Mouse (Mus musculus): ENCODE results near the gene Nsun2.

Nsun2 gene

DNA sequence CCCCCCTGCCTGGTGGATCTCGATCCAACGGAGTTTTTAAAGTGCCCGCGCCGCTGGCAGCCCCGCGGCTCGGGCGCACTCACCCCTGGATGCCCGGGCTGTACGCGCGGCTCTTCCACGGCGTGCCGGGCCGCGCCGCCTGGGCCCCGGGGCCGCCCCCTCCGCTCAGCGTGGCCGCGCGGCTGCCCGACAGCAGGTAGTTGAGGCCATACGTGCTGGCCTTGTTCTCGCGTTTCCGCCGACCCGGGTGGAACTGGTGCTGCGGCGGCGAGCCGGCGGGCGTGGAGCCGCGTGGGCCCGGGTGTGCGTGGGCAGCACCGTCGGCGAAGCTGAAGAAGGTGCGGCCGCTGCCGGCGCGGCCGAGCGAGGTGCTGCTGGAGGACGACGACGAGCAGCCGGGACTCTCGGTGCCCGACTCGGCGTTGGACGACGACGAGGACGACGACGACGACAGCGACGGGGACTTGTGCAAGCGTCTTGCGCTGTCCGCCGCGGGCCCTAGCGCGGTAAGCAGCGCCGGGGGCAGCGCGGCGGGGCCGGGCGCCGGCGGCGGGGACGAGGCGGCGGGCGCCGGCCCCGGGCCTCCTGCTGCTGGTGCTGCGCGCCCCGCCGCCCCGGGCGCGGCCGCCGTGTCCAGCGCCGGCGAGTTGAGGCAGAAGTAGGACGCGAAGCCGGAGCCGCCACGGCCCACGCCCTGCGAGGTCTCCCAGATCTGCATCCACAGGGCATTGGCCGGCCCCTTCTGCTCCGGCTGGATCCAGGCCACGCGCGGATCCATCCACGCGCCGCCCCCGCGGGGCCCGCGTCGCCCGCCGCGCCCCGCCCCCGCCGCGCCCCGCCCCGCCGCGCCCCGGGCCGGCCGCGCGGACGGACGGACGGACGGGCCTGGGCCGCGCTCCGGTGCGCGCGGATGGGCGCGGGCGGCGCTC, at the start of gene Nsun2:
Gene Nsun2 (plus strand): TSS at position 342 of the 929 bp plus-strand sequence.
- in situ Hi-C loops (cut with MboI) = no loop called here

DNA sequence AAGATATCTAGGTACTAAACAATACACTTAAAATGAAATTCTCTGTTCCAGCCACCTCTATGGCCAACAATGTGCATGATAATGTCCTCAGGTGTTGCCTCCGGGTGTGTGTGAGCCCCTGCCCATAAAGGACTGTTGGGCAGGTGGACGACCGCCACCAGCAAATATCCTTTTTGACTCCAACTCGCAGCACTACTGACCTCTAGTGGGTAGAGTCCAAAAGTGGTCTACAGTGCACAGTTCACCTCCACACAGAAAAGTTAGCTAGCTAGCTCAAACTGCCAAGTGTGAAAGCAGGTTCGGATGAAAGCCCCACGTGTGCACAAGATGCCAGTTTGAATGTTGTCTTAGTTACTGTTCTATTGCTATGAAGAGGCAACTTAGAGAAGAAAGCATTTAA, 48.2 kb upstream of the Nsun2 start:
- in situ Hi-C loops (cut with MboI) = no loop called here

DNA sequence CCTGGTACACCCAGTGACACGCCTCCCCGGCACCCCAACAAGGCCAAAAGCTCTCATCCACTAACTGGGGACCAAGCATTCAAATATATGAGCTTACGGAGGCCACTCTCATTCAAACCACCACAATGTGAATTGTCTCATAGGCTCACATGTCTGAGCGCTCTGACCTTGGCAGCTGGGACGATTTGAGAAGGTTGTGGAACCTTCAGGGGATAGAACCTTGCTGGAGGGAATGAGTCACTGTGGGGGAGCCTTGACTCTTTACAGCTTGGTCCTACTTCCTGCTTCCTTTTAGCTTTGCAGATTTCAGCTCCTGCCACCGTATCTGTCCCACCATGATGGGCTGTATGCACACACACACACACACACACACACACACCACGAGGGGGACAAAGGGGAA, 47.7 kb upstream of the Nsun2 start:
- in situ Hi-C loops (cut with MboI) = no loop called here

DNA sequence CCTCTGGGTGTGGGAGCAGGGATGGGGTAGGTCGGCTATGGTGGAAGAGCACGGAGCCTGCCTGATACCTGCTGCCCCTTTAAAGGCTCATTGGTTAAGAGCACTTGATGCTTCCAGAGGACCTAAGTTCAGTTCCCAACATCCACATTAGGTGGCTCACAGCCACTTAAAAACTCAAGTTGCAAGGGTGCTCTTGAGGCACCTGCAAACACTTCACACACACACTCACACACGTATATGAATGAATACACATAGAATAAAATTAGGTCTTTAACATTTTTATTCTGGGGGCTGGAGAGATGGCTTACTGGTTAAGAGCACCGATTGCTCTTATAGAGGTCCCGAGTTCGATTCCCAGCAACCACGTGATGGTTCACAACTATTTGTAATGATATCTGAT, 46.4 kb upstream of the Nsun2 start:
- in situ Hi-C loops (cut with MboI) = no loop called here

DNA sequence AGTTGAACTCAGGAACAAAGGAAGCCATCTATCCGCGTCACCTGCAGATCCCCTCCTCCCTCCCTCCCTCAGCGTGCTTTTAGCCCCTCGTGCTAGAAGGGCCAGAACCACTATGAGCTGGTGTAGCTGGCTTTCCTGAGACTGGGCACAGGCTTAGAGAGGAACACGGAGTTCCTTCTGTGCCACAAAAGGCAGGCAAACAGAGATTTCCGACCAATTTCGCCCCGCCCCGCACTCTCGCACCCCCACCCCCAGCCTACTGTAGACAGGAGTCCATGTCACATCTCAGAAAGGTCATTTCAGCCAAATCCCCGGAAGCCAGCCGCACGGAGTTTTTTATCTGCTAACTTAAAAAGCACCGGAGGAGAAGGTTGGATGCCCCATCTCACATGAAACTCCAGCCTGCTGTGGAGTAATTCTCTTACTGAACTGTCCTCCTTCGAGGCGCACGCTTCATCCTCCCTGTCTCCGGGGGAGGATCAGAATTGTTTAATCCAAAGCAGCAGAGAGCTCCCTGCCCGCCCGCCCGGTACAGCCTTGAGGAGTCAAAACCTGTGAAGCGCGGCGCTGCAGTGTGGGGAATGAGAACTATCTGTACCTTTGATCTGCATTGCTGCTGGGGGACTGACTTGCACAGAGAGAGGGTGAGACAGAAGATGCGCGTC, 45.8 kb upstream of the Nsun2 start:
- in situ Hi-C loops (cut with MboI) = no loop called here

DNA sequence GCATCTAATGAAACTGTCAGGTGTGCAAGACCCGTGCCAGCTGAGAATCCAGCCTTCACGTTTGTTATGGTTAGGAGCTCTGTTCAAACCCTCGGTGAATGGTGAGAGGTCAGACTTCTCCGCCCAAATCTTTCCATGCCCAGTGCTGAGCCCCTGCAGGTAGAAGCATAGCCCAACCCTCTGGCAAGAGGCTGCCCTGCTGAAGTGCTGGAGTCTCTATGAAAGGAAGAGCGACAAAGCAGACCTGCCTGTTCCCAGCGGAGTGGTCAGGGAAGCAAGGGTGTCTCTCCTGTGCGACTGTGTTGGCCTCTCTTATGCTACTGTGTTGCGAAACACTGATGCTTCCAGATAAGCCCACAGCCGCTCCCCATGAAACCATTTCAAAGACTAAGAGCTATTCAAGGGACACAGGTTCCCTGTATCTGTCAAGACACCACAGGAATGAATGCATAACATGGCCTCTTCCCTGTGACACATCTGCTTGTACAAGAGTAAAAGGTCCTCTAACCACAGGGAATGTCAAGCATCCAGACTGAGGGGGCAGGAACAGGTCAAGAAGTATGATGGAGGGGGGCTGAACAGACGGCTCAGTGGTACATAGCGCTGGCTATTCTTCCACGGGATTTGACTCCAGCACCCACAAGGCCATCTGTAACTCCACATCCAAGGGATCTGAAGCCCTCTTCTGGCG, 44.8 kb upstream of the Nsun2 start:
- in situ Hi-C loops (cut with MboI) = no loop called here

DNA sequence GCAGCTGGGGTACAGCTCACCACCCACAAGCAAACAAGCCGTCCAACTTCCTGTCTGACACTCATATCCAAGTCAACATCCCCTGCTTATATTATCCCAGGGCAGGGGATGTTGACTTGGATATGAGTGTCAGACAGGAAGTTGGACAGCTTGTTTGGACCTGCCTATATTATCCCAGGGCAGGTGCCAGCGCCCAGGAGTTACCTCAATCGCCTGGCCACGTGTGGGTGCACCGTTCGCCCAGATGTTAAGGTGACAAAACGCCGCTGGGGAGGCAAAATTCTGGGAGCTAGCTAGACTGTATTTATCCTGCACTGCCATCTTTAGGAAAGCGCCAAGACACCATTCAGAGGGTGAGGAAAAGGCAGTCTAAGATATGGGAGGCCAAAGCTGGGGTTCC, 43.8 kb upstream of the Nsun2 start:
- in situ Hi-C loops (cut with MboI) = no loop called here

DNA sequence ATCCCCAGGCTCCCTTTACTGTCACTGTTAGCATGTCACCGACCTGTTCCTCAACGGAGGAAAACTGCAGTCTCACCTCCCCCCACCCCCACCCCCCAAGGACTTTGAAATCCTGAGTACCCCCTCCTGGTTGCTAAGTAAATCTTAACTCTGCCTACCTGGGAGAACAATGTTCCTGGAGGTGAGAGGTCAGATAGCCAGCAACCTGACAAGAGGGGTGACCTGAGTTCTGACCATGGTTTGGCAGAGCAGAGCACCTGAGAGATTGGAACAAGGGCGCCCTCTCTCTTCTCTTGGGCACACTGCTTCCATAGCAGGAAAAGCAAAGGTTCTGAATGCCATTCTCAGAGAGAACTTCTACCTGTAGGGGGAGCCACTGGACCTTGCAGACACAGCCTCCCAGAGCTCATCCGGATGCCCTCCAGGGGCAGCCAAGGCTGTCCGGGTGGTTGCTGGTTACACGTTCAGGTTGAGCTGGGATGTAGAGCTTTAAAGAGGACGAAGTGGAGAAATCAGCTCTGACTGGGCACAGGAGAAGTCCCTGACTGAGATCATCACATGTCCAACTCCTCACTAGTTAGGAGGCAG, 40.6 kb upstream of the Nsun2 start:
- in situ Hi-C loops (cut with MboI) = no loop called here

DNA sequence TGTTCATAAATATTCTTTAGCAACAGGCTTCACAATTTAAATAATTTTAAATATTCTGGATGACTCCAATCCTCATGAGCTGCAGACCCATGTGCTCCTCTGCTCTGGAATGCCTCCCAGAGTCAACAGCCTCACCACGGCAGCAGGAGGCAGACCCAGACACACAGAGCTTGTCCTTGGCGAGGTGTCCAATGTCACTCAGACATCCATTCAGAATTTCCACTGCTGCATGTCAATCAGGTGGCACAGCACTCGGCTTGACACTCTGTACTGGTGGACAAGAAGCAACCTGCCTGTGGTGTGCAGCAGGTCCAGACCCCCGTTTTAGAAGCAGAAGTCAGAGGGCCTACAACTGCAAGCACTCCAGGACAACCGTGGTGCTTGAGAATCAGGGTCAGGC, 35.3 kb upstream of the Nsun2 start:
- in situ Hi-C loops (cut with MboI) = no loop called here

DNA sequence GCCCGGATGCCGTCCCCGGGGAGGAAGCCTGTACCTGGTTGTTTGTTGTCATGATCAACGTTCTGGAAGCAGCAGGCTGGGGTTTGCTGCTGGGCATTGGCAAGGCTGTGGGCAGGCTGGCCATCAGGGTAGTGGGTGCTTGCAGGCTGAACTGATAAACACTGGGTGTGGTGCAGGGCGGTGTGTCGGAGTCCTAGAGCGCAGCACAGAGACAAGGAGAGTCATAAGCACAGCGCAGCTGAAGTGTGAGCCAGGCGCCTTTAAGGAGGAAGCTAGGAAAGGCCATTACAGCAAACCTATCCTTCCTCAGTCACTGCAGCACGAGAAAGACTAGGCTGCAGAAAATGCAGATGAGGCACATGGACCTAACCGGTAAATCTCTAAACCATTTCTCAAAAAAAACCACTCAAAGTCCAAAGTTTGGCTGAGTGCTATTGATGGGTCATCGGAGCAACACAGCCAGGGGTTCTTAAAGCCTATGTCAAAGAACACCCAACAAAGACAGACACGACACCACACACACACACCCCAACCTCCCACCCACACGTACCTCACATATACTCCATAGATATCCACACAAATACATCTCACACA, 31.3 kb upstream of the Nsun2 start:
- in situ Hi-C loops (cut with MboI) = loop anchor here (25.0 kb wide), 1 partner anchor 310 kb away; the partner anchor contains the start of gene Med10

DNA sequence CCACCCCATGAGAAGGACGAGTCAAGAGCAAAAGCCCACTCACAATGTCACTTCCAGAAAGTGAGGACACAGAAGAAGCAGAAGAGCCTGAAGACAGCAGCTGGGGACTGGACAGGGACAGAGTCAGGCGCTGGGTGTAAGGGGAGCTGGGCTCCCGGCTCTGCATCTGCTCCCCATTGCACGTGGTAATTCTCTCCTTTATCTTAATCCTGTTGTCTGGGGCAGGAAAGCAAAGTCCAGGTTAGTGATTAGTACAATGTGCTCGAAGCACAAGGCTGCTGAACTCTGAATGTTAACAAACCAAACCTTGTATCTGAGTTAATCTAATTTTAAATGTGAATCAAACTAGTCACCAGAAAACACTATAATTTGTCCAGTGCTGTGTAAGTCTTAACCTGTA, 30.7 kb upstream of the Nsun2 start:
- in situ Hi-C loops (cut with MboI) = loop anchor here (25.0 kb wide), 1 partner anchor 309 kb away; the partner anchor contains the start of gene Med10

DNA sequence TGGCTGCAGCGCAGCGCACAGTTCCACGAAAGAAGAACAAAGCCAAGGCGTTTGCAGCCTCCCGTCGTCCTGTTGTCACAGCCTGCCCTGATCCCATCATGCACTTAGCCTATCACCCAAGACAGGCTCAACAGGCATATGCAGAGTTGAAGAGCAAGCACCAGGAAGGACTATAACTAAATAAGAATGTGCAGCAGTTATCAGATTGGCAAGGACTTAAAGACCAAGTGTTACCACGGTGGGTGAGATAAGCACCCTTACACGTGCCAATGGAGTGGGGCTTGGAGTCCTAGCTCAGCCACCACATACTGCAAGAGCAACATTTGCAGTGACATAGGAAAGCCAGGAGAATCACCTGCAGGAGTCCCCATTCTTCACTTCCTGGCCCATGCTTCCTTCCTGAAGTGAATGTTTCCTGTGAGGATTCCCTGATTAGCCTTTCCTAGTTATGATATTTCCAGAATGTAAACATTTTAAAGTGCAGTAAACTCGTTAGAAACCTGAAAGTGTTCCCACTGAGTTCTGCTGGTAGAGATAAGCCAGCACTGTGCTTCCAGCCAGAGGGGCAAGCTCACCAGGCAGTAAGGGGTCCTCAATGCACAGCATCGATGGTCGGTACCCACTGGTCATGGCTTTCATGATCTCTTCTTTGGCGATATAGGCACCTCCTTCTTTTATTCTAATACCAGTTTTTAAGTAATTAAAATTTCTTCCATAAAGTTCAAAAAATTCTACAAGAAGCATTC, 27.0 kb upstream of the Nsun2 start:
- in situ Hi-C loops (cut with MboI) = loop anchor here (25.0 kb wide), 1 partner anchor 306 kb away; the partner anchor contains the start of gene Med10

DNA sequence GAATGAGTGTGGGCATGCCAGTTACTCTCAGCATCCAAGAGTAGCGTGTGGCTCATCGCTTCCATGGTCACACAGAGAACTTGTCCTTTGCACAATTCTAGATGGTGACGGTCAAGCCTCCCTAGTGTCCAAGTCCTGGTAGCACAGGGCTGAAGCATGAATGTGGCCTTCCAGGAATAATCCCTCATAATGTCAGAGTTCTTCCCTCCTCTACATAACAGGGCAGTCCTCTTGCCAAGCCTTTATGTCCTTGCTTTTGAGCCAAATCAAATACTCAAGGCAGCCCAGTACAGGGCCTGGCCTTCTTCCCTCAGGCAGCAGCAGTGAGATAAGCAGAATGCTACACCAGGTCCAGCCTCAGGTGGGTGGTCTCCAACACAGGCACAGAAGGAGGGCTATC, 25.9 kb upstream of the Nsun2 start:
- in situ Hi-C loops (cut with MboI) = loop anchor here (25.0 kb wide), 1 partner anchor 305 kb away; the partner anchor contains the start of gene Med10

DNA sequence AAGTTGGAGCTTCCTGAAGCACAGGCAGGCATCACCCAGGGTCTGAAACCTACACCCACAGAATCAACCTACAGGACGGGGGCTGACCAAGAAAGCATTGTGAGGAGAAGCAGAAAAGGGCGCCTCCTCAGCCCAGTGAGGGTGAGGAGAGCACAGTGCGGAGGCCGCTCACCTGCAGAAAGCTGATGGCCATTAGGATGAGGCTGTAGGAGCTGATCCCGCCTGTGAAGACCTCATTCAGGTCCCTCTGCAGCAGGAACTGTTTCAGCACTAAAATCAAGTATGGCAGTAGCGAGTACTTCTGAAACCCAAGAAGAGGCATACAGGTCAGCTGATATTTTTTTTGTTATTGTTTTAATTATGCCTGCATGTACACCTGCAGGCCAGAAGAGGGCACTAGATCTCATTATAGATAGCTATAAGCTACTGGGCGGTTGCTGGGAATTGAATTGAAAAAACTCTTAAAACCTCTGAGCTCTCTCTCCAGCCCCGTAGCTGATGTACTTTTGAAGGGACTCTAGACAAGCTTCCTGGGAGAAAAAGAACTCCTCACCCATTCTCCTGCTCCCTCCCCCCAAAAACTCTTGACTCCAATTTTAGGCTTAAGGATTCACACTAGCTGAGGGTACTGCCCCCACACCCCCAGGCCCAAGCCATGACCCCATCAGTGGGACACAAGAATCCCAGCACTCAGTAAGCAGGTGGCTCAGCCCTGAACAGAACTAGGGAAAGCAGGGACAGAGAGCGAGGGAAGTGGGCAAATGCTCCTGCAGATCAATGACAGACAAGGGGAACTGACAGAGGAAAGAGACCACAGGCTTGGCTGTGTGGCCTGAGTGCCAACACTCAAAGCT, 23.9 kb upstream of the Nsun2 start:
- in situ Hi-C loops (cut with MboI) = loop anchor here (25.0 kb wide), 1 partner anchor 303 kb away; the partner anchor contains the start of gene Med10

DNA sequence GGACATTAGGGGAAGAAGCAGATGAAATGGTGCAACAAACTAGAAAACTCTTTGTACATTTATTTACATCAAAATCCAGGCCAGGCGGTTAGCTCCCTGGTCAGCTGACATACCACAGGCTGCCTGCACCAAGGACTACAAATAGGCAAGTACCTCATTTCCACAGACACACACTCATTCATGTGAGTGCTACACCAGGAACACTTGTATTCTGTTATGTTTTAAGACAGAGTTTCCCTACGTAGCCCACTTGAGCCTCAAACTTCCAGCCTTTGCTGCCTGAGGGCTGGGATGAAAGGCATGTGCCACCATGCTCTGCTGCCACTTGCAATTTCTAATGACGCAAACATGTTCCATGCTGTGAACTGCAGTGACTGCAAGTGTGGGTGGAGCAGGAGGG, 18.5 kb upstream of the Nsun2 start:
- in situ Hi-C loops (cut with MboI) = loop anchor here (25.0 kb wide), 1 partner anchor 297 kb away; the partner anchor contains the start of gene Med10

DNA sequence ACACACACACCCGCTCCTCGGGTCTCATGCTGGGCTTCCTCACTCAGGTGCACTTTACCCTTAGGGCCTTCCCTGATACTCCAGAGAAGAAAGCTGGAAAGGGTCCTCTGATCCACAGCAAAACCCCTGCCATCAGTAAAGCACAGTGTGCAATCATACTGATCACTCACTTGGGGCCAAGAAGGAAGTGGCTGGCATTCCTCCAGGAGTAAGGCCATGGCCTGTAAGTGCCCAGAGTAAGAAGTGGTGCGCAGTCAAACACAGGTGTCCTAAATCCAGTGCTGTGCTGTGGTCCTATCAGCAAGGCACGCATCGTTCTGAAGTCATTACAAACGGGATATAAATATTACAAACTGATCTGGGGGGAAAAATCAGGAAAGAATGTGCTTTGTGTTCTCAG, 16.1 kb upstream of the Nsun2 start:
- in situ Hi-C loops (cut with MboI) = loop anchor here (25.0 kb wide), 1 partner anchor 295 kb away; the partner anchor contains the start of gene Med10

DNA sequence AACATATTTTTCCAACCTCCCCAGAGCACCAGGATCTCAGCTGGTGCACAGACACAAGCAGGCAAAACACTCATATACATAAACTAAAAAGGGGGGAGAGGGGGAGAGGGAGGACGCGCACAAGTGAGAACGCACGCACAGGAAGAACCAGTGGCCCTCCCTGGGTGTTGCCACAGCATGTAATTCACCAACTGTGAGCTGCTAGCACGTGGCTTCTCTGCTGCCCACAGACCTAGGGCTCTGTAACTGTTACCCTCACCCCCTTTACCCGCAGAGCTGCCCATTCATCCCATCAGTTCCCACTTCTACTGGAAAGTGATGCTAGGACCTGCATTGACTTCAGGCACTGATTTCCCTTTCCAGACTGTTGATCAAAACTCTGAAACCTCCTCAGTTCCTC, 14.4 kb upstream of the Nsun2 start:
- in situ Hi-C loops (cut with MboI) = loop anchor here (25.0 kb wide), 1 partner anchor 293 kb away; the partner anchor contains the start of gene Med10

DNA sequence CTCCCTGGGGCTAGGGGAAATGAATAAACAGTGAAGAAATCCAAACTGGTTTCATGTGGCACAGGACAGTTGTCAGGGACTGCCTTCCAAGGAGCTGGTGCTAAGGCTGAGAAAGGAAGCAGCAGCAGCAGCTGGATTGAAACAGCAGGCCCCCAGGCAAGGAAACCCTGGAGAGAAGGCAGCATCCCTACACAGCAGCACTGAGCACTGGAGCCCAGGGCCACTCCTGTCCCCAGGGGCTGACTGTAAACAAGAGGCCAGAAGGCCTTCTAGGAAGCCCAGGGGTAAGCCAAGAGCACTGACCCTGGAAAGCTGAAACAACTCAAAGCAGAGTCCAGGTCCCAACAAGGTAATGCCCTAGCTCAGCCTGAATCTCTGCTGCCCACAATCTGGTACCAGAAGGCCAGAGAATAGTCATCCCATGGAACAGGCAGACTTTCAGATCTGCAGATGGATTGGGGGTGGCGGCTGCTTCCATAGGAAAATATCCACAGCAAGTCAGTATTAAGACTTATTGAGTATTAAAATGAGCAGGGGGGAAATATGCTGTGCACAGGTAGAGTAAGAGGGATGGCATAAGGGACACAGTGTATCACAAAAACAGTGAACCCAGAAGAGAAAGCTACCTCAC, 11.3 kb upstream of the Nsun2 start:
- in situ Hi-C loops (cut with MboI) = loop anchor here (25.0 kb wide), 1 partner anchor 290 kb away; the partner anchor contains the start of gene Med10
